Mouse (Mus musculus) megakaryocyte, embryonic 14.5 days (primary cell): ENCODE results near the gene Ppp1ca.

ENCODE experiments used
- FLI1 ChIP-seq: IDR thresholded peaks from 2 replicates; pipeline ENCODE4 v1.6.1; 2012; ENCODE audit warnings: low read length, inconsistent platforms, mixed read lengths
- GATA1 ChIP-seq: IDR thresholded peaks from 3 replicates; pipeline ENCODE4 v1.6.1; 2012; ENCODE audit warnings: mixed read lengths, low read length, inconsistent platforms, borderline replicate concordance

- TF ChIP-seq GATA1 (no peak), FLI1 (no peak)
These were observed 38.5 kb downstream of the Ppp1ca start for GRCm38 (mm10) chr19:4230415-4230814.
